Mouse (Mus musculus) kidney, adult 2 months (tissue): ENCODE results near the gene Vmn1r118. TPM values are rescaled to one million over a fixed set of nuclear protein-coding genes. Genes with fewer than 3 reads are reported as not detected.
"Not testable (repeated sequence)": the region's sequence is repeated elsewhere in the genome, so short reads cannot be mapped to it uniquely, and the experiment has no call there.

Experiments
- DNase-seq: peaks from one replicate; pipeline ENCODE4 v3.0.0; 2021
- H3K27ac ChIP-seq: fragments of 200-500 bp; 2 replicates; pipeline ENCODE4 v1.5.1; 2012; ENCODE audit warnings: low read depth, low read length, control low read depth, inconsistent platforms; ENCODE audit not compliant: insufficient read depth
- H3K27me3 ChIP-seq: fragments of 200-500 bp; replicated peaks from 2 replicates; pipeline ENCODE4 v1.6.1; 2012; ENCODE audit warnings: mild to moderate bottlenecking, moderate library complexity, low read length, inconsistent platforms; ENCODE audit not compliant: control insufficient read depth, insufficient read depth
- H3K36me3 ChIP-seq: fragments of 200-500 bp; 2 replicates; pipeline ENCODE4 v1.6.1; 2012; ENCODE audit warnings: mild to moderate bottlenecking, moderate library complexity, low read length, inconsistent platforms; ENCODE audit not compliant: control insufficient read depth, insufficient read depth
- H3K4me1 ChIP-seq: fragments of 200-500 bp; 2 replicates; pipeline ENCODE4 v1.6.1; 2011; ENCODE audit warnings: low read length; ENCODE audit not compliant: control insufficient read depth, insufficient read depth
- H3K4me3 ChIP-seq: fragments of 200-500 bp; 2 replicates; pipeline ENCODE4 v1.5.1; 2011; ENCODE audit warnings: mild to moderate bottlenecking, low read depth, low read length, control low read depth; ENCODE audit not compliant: insufficient read depth
- WGBS: fragments of 180-500 bp; shearing (Covaris S2); methylation state at CpG from one replicate; pipeline ENCODE4 v1.1.7; 2018; 5-methylcytosine and 5-hydroxymethylcytosine counted together
- polyA plus RNA-seq: library from polyadenylated mRNA; depleted of rRNA; stranded (reverse); fragments of >200 nt; gene quantifications from 2 replicates; pipeline ENCODE4 v1.2.3, GENCODE M21; 2012; rRNA removed

Vmn1r118 gene
- not detected in 2 replicates for polyA plus RNA-seq

DNA sequence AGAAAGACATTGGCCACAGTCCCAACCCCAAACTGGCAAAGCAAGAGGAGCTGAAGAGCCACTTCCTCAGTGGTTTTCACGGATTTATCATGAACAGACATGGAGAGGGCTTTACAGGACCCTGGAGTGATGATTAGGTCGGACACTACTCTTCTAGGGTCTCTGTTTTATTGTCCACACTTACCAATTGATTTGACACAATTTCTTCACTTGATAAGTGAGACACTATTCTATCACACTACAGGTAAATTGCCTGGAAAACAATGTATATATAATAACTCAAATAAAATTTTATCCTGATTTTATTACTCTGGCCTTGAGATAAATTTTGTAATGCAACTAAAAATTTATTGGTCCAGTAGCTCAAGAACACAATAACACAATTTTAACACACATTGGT lies at the start of gene Vmn1r118:
TSS of gene Vmn1r118 (minus strand) at position 101 of the 400 bp plus-strand sequence.
- not testable (repeated sequence) for H3K4me1 ChIP-seq, DNase-seq, H3K27ac ChIP-seq, H3K27me3 ChIP-seq, H3K36me3 ChIP-seq, H3K4me3 ChIP-seq
- no CpG with 5 or more reads among the region's 2 CpGs for WGBS

DNA sequence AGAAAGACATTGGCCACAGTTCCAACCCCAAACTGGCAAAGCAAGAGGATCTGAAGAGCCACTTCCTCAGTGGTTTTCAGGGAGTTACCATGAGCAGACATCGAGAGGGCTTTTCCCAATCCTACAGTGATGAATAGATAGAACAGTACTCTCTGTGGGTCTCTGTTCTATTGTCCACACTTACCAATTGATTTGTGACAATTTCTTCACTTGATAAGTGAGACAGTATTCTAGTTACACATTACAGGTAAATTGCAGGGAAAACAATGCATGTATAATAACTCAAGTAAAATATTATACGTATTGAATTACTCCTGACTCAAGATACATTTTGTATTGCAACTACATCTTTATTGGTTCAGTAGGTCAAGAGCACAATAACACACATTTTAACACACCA lies 28.1 kb downstream of the Vmn1r118 start, which contains the start of gene Vmn1r117:
TSS of gene Vmn1r117 (minus strand) at position 101 of the 400 bp plus-strand sequence.
- WGBS = no CpG with 5 or more reads among the region's 2 CpGs
- H3K4me1 ChIP-seq, DNase-seq, H3K27ac ChIP-seq, H3K36me3 ChIP-seq, H3K27me3 ChIP-seq, H3K4me3 ChIP-seq: not testable (repeated sequence)

DNA sequence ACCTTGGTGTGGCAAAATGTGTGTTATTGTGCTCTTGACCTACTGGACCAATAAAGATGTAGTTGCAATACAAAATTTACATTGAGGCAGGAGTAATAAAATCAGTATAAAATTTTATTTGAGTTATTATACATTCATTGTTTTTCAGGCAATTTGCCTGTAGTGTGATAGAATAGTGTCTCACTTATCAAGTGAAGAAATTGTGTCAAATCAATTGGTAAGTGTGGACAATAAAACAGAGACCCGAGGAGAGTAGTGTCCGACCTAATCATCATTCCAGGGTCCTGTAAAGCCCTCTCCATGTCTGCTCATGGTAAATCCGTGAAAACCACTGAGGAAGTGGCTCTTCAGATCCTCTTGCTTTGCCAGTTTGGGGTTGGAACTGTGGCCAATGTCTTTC lies 40.2 kb downstream of the Vmn1r118 start, which contains the start of gene Vmn1r116:
TSS of gene Vmn1r116 (plus strand) at position 301 of the 400 bp plus-strand sequence.
- not testable (repeated sequence) for H3K4me3 ChIP-seq, DNase-seq, H3K27ac ChIP-seq, H3K36me3 ChIP-seq, H3K27me3 ChIP-seq, H3K4me1 ChIP-seq
- 44% methylated on average over 3 of the region's 3 CpGs for WGBS

Other genes starting within 250 kb of the Vmn1r118 start
- gene Vmn1r107, start 243.4 kb downstream of the Vmn1r118 start, polyA plus RNA-seq = not detected in 2 replicates
- gene Vmn1r111, start 209.1 kb downstream of the Vmn1r118 start, polyA plus RNA-seq = not detected in 2 replicates
- not detected in 2 replicates for gene Gm10668, start 181.7 kb downstream of the Vmn1r118 start, polyA plus RNA-seq
- not detected in 2 replicates for gene Vmn1r112, start 141.2 kb downstream of the Vmn1r118 start, polyA plus RNA-seq
- gene Vmn1r113, start 125.1 kb downstream of the Vmn1r118 start, polyA plus RNA-seq = not detected in 2 replicates
- gene Vmn1r114, start 100.2 kb downstream of the Vmn1r118 start, polyA plus RNA-seq = not detected in 2 replicates
- not detected in 2 replicates for gene Vmn1r115, start 67.4 kb downstream of the Vmn1r118 start, polyA plus RNA-seq
- gene Vmn1r116, start 40.1 kb downstream of the Vmn1r118 start, polyA plus RNA-seq = not detected in 2 replicates
- not detected in 2 replicates for gene Vmn1r117, start 28.2 kb downstream of the Vmn1r118 start, polyA plus RNA-seq
- not detected in 2 replicates for gene Vmn1r119, start 100.1 kb upstream of the Vmn1r118 start, polyA plus RNA-seq
- not detected in 2 replicates for gene Vmn1r120, start 141.4 kb upstream of the Vmn1r118 start, polyA plus RNA-seq
- gene Vmn1r121, start 186.2 kb upstream of the Vmn1r118 start, polyA plus RNA-seq = not detected in 2 replicates
- not detected in 2 replicates for gene Vmn1r122, start 221.8 kb upstream of the Vmn1r118 start, polyA plus RNA-seq
- not detected in 2 replicates for gene Vmn1r123, start 249.8 kb upstream of the Vmn1r118 start, polyA plus RNA-seq